Mouse (Mus musculus): ENCODE measurements around the gene C87436.

- TF ChIP-seq POLR2A (IDR thresholded peaks at IDR 0.05; ENCODE audit: insufficient read depth, low read depth, low read length): no peak
- no peak for TF ChIP-seq CTCF (IDR thresholded peaks at IDR 0.05; ENCODE audit: insufficient read depth, low read depth, low read length)
Measured at GRCm38 (mm10) chr6:86474072-86474471, 35.9 kb downstream of the C87436 start.
